Mouse (Mus musculus) G1E (cell line): Measurements from ENCODE around the gene Ssbp4. TPM values are rescaled to one million over a fixed set of nuclear protein-coding genes. Genes with fewer than 3 reads are reported as not detected.

ENCODE experiments used
- ATAC-seq: 2 replicates; pipeline ENCODE4 v1.8.0; 2016; ENCODE audit warnings: mild to moderate bottlenecking; ENCODE audit not compliant: insufficient number of reproducible peaks, poor library complexity, low FRiP score, severe bottlenecking; ENCODE audit errors: extremely low read depth
- DNase-seq: peaks from one replicate; pipeline ENCODE4 v3.0.0; 2012; ENCODE audit warnings: low spot score
- H3K27me3 ChIP-seq: 2 replicates; pipeline ENCODE4 v1.6.1; 2012; ENCODE audit warnings: mild to moderate bottlenecking, low read length, inconsistent platforms; ENCODE audit not compliant: insufficient read depth
- H3K36me3 ChIP-seq: replicated peaks from 2 replicates; pipeline ENCODE3; 2012; ENCODE audit warnings: mild to moderate bottlenecking, inconsistent platforms
- H3K4me1 ChIP-seq: 2 replicates; pipeline ENCODE4 v1.6.1; 2012; ENCODE audit warnings: low read depth, low read length, inconsistent platforms, mixed read lengths; ENCODE audit not compliant: insufficient read depth
- H3K4me3 ChIP-seq: 2 replicates; pipeline ENCODE4 v1.5.1; 2012; ENCODE audit warnings: low read depth, mild to moderate bottlenecking, inconsistent platforms, low read length, moderate library complexity, mixed read lengths
- H3K9me3 ChIP-seq: replicated peaks from 2 replicates; pipeline ENCODE4 v1.6.1; 2012; ENCODE audit warnings: inconsistent platforms
- CTCF ChIP-seq: IDR thresholded peaks from 2 replicates; pipeline ENCODE4 v1.5.1; 2012; ENCODE audit warnings: low read depth, low read length, inconsistent platforms, mixed read lengths
- GATA1 ChIP-seq: IDR thresholded peaks from 2 replicates; pipeline ENCODE4 v1.6.1; 2012; ENCODE audit warnings: borderline replicate concordance, low read length, inconsistent platforms, mixed read lengths
- GATA2 ChIP-seq: IDR thresholded peaks from 2 replicates; pipeline ENCODE4 v1.6.1; 2012; ENCODE audit warnings: low read depth, low read length, inconsistent platforms, borderline replicate concordance
- POLR2AphosphoS5 ChIP-seq: IDR thresholded peaks from 2 replicates; pipeline ENCODE4 v1.6.1; 2012; ENCODE audit warnings: low read depth, low read length, inconsistent platforms; ENCODE audit not compliant: insufficient replicate concordance
- TAL1 ChIP-seq: conservative IDR thresholded peaks from 2 replicates; pipeline ENCODE4 v1.6.1; 2012; ENCODE audit warnings: low read depth, low read length, inconsistent platforms, mixed read lengths
- polyA plus RNA-seq: library from polyadenylated mRNA; stranded (reverse); fragments of >175 nt; gene quantifications from 2 replicates; pipeline ENCODE4 v1.2.3, GENCODE M21; 2012
- total RNA-seq, 2 experiments: library from RNA; stranded (forward) in 1 of 2; stranded (reverse) in 1 of 2; fragments of 200-1000 nt in 1 of 2; fragments of >200 nt in 1 of 2; fragmentation: Nextera tagmentation in 1 of 2; gene quantifications; 2 replicates each; pipeline ENCODE4 v1.2.3; 2014 to 2017

Gene Ssbp4
- total and polyA plus RNA-seq, 3 experiments, result 21.7 to 606 (median 51.7) TPM

GRCm38 (mm10) chr8:70635527-70635926 is 26.9 kb upstream of the Ssbp4 start:
- DNase-seq, result peak; percentile 64
- H3K4me1 ChIP-seq, result peaks cover 57% of the 10 kb centered on the region
- no peak for TF ChIP-seq GATA2
- TF ChIP-seq GATA1, result no peak
- TF ChIP-seq CTCF, result no peak
- no peak for TF ChIP-seq POLR2AphosphoS5
- no peak for TF ChIP-seq TAL1
- H3K36me3 ChIP-seq, result no peaks in the 10 kb centered on the region
- no peaks in the 10 kb centered on the region for H3K27me3 ChIP-seq
- peaks cover 15% of the 10 kb centered on the region for H3K9me3 ChIP-seq
- H3K4me3 ChIP-seq, result peak overlapping the region; percentile 34; the same call in 1 of the 2 replicates
- peak; percentile 89 for ATAC-seq

GRCm38 (mm10) chr8:70634066-70634465 is 25.4 kb upstream of the Ssbp4 start:
- Histone ChIP-seq H3K9me3 (peaks cover 15% of the 10 kb centered on the region), H3K27me3 (no peaks in the 10 kb centered on the region), H3K36me3 (no peaks in the 10 kb centered on the region), H3K4me3 (no peak overlapping the region), H3K4me1 (peaks cover 71% of the 10 kb centered on the region)
- DNase-seq, result peak; percentile 30
- ATAC-seq, result no peak
- no peak for TF ChIP-seq GATA1
- no peak for TF ChIP-seq POLR2AphosphoS5
- no peak for TF ChIP-seq CTCF
- TF ChIP-seq TAL1, result no peak
- no peak for TF ChIP-seq GATA2

GRCm38 (mm10) chr8:70632346-70632892 is 23.7 kb upstream of the Ssbp4 start, which contains the start of gene Gdf15:
TSS of gene Gdf15 (minus strand) at chr8:70632456.
- no peak for ATAC-seq
- H3K9me3 ChIP-seq, result peaks cover 15% of the 10 kb centered on the region
- no peaks in the 10 kb centered on the region for H3K27me3 ChIP-seq
- H3K4me1 ChIP-seq, result peaks cover 64% of the 10 kb centered on the region
- H3K4me3 ChIP-seq, result no peak within 1 kb of the TSS
- TF ChIP-seq CTCF, result no peak
- TF ChIP-seq POLR2AphosphoS5, result no peak
- TF ChIP-seq GATA2, result no peak
- no peak for TF ChIP-seq GATA1
- TF ChIP-seq TAL1, result no peak
- no peak for DNase-seq
- no peaks in the 10 kb centered on the region for H3K36me3 ChIP-seq

- H3K9me3 ChIP-seq, result peaks cover 15% of the 10 kb centered on the region
- H3K4me1 ChIP-seq, result peaks cover 54% of the 10 kb centered on the region
- H3K4me3 ChIP-seq, result no peak overlapping the region
- ATAC-seq, result no peak
- H3K27me3 ChIP-seq, result no peaks in the 10 kb centered on the region
- H3K36me3 ChIP-seq, result no peaks in the 10 kb centered on the region
- TF ChIP-seq POLR2AphosphoS5 (no peak), CTCF (no peak), GATA2 (no peak), GATA1 (no peak), TAL1 (no peak)
- no peak for DNase-seq
Observed at GRCm38 (mm10) chr8:70631436-70631835, 22.8 kb upstream of the Ssbp4 start.

GRCm38 (mm10) chr8:70630532-70631381 is 22.1 kb upstream of the Ssbp4 start:
- Histone ChIP-seq H3K36me3 (no peaks in the 10 kb centered on the region), H3K4me3 (no peak overlapping the region), H3K27me3 (no peaks in the 10 kb centered on the region), H3K4me1 (peaks cover 50% of the 10 kb centered on the region), H3K9me3 (peaks cover 15% of the 10 kb centered on the region)
- peak; percentile 43 for DNase-seq
- no peak for TF ChIP-seq TAL1
- TF ChIP-seq POLR2AphosphoS5, result no peak
- no peak for TF ChIP-seq GATA1
- TF ChIP-seq GATA2, result no peak
- no peak for TF ChIP-seq CTCF
- ATAC-seq, result no peak

GRCm38 (mm10) chr8:70629574-70630531 is 21.2 kb upstream of the Ssbp4 start:
- TF ChIP-seq CTCF (peak; percentile 99), POLR2AphosphoS5 (no peak)
- H3K4me1 ChIP-seq, result peaks cover 43% of the 10 kb centered on the region
- peaks cover 15% of the 10 kb centered on the region for H3K9me3 ChIP-seq
- no peaks in the 10 kb centered on the region for H3K27me3 ChIP-seq
- ATAC-seq, result peak; percentile 60
- no peaks in the 10 kb centered on the region for H3K36me3 ChIP-seq
- peak; percentile 76 for DNase-seq
- peak overlapping the region; percentile 76 for H3K4me3 ChIP-seq
